Mouse (Mus musculus): ENCODE data around the gene Gm3488. TPM values are rescaled to one million over a fixed set of nuclear protein-coding genes. Genes with fewer than 3 reads are reported as not detected.

The Gm3488 gene
- 3.3 TPM for polyA plus RNA-seq (2015; fragmentation: Illumina TruSeq; extraction: RNeasy Lipid Tissue Mini Kit (QIAGEN cat#74804); ENCODE audit: low read depth, low replicate concordance)

GRCm38 (mm10) chr14:5501374-5501773 is at the start of gene Gm3488:
Gm3488 (plus strand) TSS chr14:5501674.

GRCm38 (mm10) chr14:5455367-5455766 is 46.1 kb upstream of the Gm3488 start, which contains the start of gene Gm3194:
Gm3194 (minus strand) TSS chr14:5455467.

GRCm38 (mm10) chr14:5477730-5478129 is 23.7 kb upstream of the Gm3488 start, which contains the start of gene Gm8246:
Gm8246 (minus strand) TSS chr14:5477830.

GRCm38 (mm10) chr14:5483907-5484306 is 17.6 kb upstream of the Gm3488 start, which contains the start of gene Gm3187:
Gm3187 (plus strand) TSS chr14:5484207.

GRCm38 (mm10) chr14:5538196-5538595 is 36.7 kb downstream of the Gm3488 start, which contains the start of gene Gm3532:
Gm3532 (plus strand) TSS chr14:5538496.

Other genes starting within 250 kb of the Gm3488 start
- gene Gm3526, start 241.1 kb upstream of the Gm3488 start, polyA plus RNA-seq (2015; fragmentation: Illumina TruSeq; extraction: RNeasy Lipid Tissue Mini Kit (QIAGEN cat#74804); ENCODE audit: low read depth, low replicate concordance), result not detected
- gene Gm3542, start 166.7 kb upstream of the Gm3488 start, polyA plus RNA-seq (2015; fragmentation: Illumina TruSeq; extraction: RNeasy Lipid Tissue Mini Kit (QIAGEN cat#74804); ENCODE audit: low read depth, low replicate concordance), result not detected
- gene Gm3500, start 112.6 kb upstream of the Gm3488 start, polyA plus RNA-seq (2015; fragmentation: Illumina TruSeq; extraction: RNeasy Lipid Tissue Mini Kit (QIAGEN cat#74804); ENCODE audit: low read depth, low replicate concordance), result not detected
- 2.0 TPM for gene Gm3194, start 46.2 kb upstream of the Gm3488 start, polyA plus RNA-seq (2015; fragmentation: Illumina TruSeq; extraction: RNeasy Lipid Tissue Mini Kit (QIAGEN cat#74804); ENCODE audit: low read depth, low replicate concordance)
- not detected for gene Gm8246, start 23.8 kb upstream of the Gm3488 start, polyA plus RNA-seq (2015; fragmentation: Illumina TruSeq; extraction: RNeasy Lipid Tissue Mini Kit (QIAGEN cat#74804); ENCODE audit: low read depth, low replicate concordance)
- gene Gm3187, start 17.5 kb upstream of the Gm3488 start, polyA plus RNA-seq (2015; fragmentation: Illumina TruSeq; extraction: RNeasy Lipid Tissue Mini Kit (QIAGEN cat#74804); ENCODE audit: low read depth, low replicate concordance), result not detected
- gene Gm3532, start 36.8 kb downstream of the Gm3488 start, polyA plus RNA-seq (2015; fragmentation: Illumina TruSeq; extraction: RNeasy Lipid Tissue Mini Kit (QIAGEN cat#74804); ENCODE audit: low read depth, low replicate concordance), result not detected
- gene Gm8265, start 131.4 kb downstream of the Gm3488 start, polyA plus RNA-seq (2015; fragmentation: Illumina TruSeq; extraction: RNeasy Lipid Tissue Mini Kit (QIAGEN cat#74804); ENCODE audit: low read depth, low replicate concordance), result not detected
- not detected for gene Gm9603, start 185.8 kb downstream of the Gm3488 start, polyA plus RNA-seq (2015; fragmentation: Illumina TruSeq; extraction: RNeasy Lipid Tissue Mini Kit (QIAGEN cat#74804); ENCODE audit: low read depth, low replicate concordance)
- 0.62 TPM for gene Gm3373, start 239.9 kb downstream of the Gm3488 start, polyA plus RNA-seq (2015; fragmentation: Illumina TruSeq; extraction: RNeasy Lipid Tissue Mini Kit (QIAGEN cat#74804); ENCODE audit: low read depth, low replicate concordance)

All from brain, adult 10 weeks (tissue).